Mouse (Mus musculus): Measurements from ENCODE around the gene Ubap1l. TPM values are rescaled to one million over a fixed set of nuclear protein-coding genes. Genes with fewer than 3 reads are reported as not detected.

Ubap1l gene
- total and polyA plus RNA-seq, 3 experiments, result 0.18 TPM; not detected in 1

DNA sequence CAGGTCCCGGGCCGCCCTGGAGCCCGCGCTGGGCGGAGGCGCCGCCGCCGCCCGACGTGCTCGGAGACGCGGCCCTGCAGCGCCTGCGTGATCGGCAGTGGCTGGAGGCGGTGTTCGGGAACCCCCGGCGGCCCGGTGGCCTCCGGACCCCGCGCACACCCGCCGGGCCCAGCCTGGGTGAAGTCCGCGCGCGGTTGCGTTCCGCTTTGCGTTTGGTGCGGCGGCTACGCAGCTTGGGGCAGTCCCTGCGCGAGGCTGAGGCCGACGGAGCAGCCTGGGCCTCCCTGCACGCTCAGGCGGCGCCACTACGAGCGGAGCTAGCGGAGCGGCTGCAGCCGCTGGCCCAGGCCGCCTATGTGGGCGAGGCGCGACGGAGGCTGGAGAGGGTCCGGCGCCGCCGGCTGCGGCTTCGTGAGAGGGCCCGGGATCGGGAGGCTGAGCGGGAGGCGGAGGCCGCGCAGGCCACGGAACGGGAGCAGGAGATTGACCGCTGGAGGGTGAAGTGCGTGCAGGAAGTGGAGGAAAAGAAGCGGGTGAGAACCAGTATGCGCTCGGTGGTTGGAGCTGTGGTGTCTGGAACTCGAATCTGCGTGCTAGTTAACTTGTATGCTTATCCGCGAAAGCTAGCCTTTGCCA lies 14.2 kb upstream of the Ubap1l start:
- Histone ChIP-seq H3K27me3 (ENCODE audit: control insufficient read depth, insufficient read depth, low read length) (no peaks in the 10 kb centered on the region), H3K36me3 (ENCODE audit: control insufficient read depth, insufficient read depth, low read length) (peaks cover 6% of the 10 kb centered on the region), H3K27ac (peak overlapping the region; percentile 91), H3K4me3 (peak overlapping the region; percentile 80), H3K9ac (ENCODE audit: low read depth, low read length) (peak overlapping the region; percentile 99), H3K79me2 (replicated peaks; ENCODE audit: control insufficient read depth, insufficient read depth, low read length) (peaks cover 2% of the 10 kb centered on the region; the same call in 1 of the 2 replicates), H3K4me1 (ENCODE audit: control insufficient read depth, insufficient read depth, low read length) (peaks cover 6% of the 10 kb centered on the region)
- under 1% methylated on average over 77 of the region's 77 CpGs for WGBS
- TF ChIP-seq CTCF (IDR thresholded peaks at IDR 0.05) (no peak), POLR2A (IDR thresholded peaks at IDR 0.05; ENCODE audit: insufficient read depth, low read depth, low read length) (no peak), EP300 (IDR thresholded peaks at IDR 0.05; ENCODE audit: insufficient read depth, low read depth, low read length) (no peak)
- intact Hi-C loops (cut with DNase I), result loop anchor here (5.0 kb wide), 1 partner anchor 54 kb away; the partner anchor contains the start of gene Clpx
- DNase-seq, result peak; percentile 60 to 63

DNA sequence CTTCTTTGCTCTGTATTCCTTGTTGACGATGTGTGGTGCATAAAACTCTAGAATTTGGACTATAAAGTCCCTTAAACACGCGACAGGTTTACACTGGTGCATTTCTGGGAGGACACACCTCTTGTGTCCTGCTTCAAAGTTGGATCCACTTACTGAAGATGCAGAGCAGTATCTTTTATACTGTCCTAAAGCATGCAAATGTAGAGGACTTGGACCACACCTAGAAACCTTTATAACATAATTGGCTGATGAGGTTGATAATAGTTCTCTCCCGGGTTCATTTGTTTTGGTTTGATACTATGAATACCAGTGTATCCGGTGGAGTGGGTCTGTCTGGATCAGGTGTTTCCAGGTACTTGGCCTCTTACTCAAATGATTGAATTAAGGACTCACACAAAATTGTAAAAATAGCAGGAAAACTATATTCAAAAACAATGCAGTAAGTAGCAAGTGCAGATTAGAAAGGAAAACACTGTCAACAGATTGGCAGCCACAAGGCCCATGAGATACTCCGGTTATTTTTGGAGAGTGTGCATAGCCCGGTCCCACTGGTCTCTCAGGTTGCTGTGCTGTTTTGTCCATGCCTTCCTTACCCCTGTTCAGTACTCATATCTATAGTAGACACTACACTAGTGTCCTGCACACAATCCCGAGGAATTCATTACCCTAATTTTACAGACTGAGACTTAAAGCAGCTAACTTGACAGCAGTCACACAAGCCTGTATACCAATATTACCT lies 13.6 kb upstream of the Ubap1l start:
- Histone ChIP-seq H3K36me3 (ENCODE audit: control insufficient read depth, insufficient read depth, low read length) (peaks cover 6% of the 10 kb centered on the region), H3K4me3 (peak overlapping the region; percentile 80), H3K9ac (ENCODE audit: low read depth, low read length) (peak overlapping the region; percentile 99), H3K4me1 (ENCODE audit: control insufficient read depth, insufficient read depth, low read length) (peaks cover 6% of the 10 kb centered on the region), H3K27ac (peak overlapping the region; percentile 91), H3K79me2 (replicated peaks; ENCODE audit: control insufficient read depth, insufficient read depth, low read length) (peaks cover 2% of the 10 kb centered on the region; the same call in 1 of the 2 replicates), H3K27me3 (ENCODE audit: control insufficient read depth, insufficient read depth, low read length) (no peaks in the 10 kb centered on the region)
- WGBS, result 8% methylated on average over 8 of the region's 8 CpGs
- no peak for TF ChIP-seq CTCF (IDR thresholded peaks at IDR 0.05)
- no peak for TF ChIP-seq EP300 (IDR thresholded peaks at IDR 0.05; ENCODE audit: insufficient read depth, low read depth, low read length)
- no peak for TF ChIP-seq POLR2A (IDR thresholded peaks at IDR 0.05; ENCODE audit: insufficient read depth, low read depth, low read length)
- intact Hi-C loops (cut with DNase I), result loop anchor here (5.0 kb wide), 1 partner anchor 55 kb away; the partner anchor contains the start of gene Clpx
- no peak for DNase-seq

DNA sequence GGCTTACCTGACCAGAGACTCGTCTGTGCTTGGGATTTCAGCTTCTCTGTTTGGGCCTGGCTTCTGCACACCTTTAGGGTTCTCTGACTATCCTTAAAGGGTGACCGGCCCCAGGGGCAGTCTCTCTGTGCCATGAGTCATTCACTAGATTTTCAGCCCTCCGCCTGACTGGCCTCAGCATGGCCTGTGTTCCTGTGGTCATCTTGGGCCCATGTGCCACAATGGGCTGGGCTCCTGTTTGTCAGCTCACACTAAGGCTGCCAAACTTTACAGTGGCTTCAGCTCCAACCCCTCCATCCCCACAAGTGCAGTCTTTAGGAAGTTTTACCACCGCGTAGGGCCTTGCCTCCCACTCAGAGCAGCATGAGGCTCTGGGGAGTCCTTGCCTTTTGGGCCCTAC lies 7.6 kb upstream of the Ubap1l start:
- Histone ChIP-seq H3K9ac (ENCODE audit: low read depth, low read length) (no peak overlapping the region), H3K27me3 (ENCODE audit: control insufficient read depth, insufficient read depth, low read length) (no peaks in the 10 kb centered on the region), H3K4me1 (ENCODE audit: control insufficient read depth, insufficient read depth, low read length) (peaks cover 2% of the 10 kb centered on the region), H3K27ac (no peak overlapping the region), H3K36me3 (ENCODE audit: control insufficient read depth, insufficient read depth, low read length) (peaks cover 7% of the 10 kb centered on the region; the same call in 1 of the 2 replicates), H3K4me3 (no peak overlapping the region), H3K79me2 (replicated peaks; ENCODE audit: control insufficient read depth, insufficient read depth, low read length) (0 out of 2 replicates have a peak, but pooled peaks cover 2% of the 10 kb centered on the region)
- 73% methylated on average over 5 of the region's 5 CpGs for WGBS
- no peak for TF ChIP-seq CTCF (IDR thresholded peaks at IDR 0.05)
- no peak for TF ChIP-seq POLR2A (IDR thresholded peaks at IDR 0.05; ENCODE audit: insufficient read depth, low read depth, low read length)
- no peak for TF ChIP-seq EP300 (IDR thresholded peaks at IDR 0.05; ENCODE audit: insufficient read depth, low read depth, low read length)
- no peak for DNase-seq
- intact Hi-C loops (cut with DNase I), result no loop called here

DNA sequence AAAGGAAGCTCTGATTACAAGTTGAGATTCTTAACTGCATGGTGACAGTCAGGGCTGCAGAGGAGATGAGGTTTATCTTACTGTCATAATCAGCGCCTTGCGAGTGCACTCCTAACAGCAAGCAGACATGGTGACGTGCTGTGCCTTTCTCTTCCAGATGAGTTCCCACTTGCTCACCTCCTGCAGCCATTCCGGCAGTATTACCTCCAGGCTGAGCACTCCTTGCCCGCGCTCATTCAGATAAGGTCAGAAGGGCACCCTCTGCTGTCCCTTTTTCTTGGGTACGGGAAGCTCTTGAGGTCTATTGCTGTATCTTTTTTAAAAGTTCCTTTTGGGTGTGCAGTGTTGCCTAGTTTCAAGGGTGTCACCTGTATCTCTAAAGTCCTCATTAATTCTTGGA lies 4.3 kb upstream of the Ubap1l start:
- no peaks in the 10 kb centered on the region for H3K79me2 ChIP-seq (replicated peaks; ENCODE audit: control insufficient read depth, insufficient read depth, low read length)
- WGBS, result 86% methylated on average over 7 of the region's 7 CpGs
- peaks cover 13% of the 10 kb centered on the region for H3K36me3 ChIP-seq (ENCODE audit: control insufficient read depth, insufficient read depth, low read length)
- H3K9ac ChIP-seq (ENCODE audit: low read depth, low read length), result no peak overlapping the region
- H3K4me3 ChIP-seq, result no peak overlapping the region
- no peak overlapping the region for H3K27ac ChIP-seq
- DNase-seq, result no peak
- intact Hi-C loops (cut with DNase I), result no loop called here
- H3K4me1 ChIP-seq (ENCODE audit: control insufficient read depth, insufficient read depth, low read length), result peaks cover 2% of the 10 kb centered on the region; the same call in 1 of the 2 replicates
- H3K27me3 ChIP-seq (ENCODE audit: control insufficient read depth, insufficient read depth, low read length), result no peaks in the 10 kb centered on the region
- TF ChIP-seq EP300 (IDR thresholded peaks at IDR 0.05; ENCODE audit: insufficient read depth, low read depth, low read length) (no peak), POLR2A (IDR thresholded peaks at IDR 0.05; ENCODE audit: insufficient read depth, low read depth, low read length) (no peak), CTCF (IDR thresholded peaks at IDR 0.05) (no peak)

DNA sequence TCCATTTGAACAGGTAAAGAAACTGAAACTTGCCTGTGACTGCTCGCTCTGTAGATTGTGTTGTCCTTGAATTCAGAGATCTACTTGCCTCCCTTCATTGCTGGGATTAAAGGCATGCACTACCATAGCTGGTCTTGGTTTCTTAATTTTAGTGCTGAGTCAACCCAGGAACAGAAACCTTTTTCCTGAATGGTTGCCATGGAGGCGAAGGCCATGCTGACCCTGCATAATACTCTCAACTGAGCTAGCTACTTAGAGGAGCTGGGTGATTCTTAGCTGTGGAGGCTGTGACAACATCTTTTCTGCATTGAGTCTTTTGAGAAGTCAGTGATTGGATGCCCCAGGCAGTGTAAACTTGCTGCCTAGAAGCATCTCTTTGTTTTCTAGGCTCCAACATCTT lies 3.9 kb upstream of the Ubap1l start:
- no peak overlapping the region for H3K27ac ChIP-seq
- TF ChIP-seq CTCF (IDR thresholded peaks at IDR 0.05) (no peak), EP300 (IDR thresholded peaks at IDR 0.05; ENCODE audit: insufficient read depth, low read depth, low read length) (no peak), POLR2A (IDR thresholded peaks at IDR 0.05; ENCODE audit: insufficient read depth, low read depth, low read length) (no peak)
- intact Hi-C loops (cut with DNase I), result no loop called here
- no peaks in the 10 kb centered on the region for H3K79me2 ChIP-seq (replicated peaks; ENCODE audit: control insufficient read depth, insufficient read depth, low read length)
- H3K9ac ChIP-seq (ENCODE audit: low read depth, low read length), result no peak overlapping the region
- no peak for DNase-seq
- H3K4me1 ChIP-seq (ENCODE audit: control insufficient read depth, insufficient read depth, low read length), result peaks cover 2% of the 10 kb centered on the region; the same call in 1 of the 2 replicates
- 78% methylated on average over 2 of the region's 2 CpGs for WGBS
- H3K4me3 ChIP-seq, result no peak overlapping the region
- no peaks in the 10 kb centered on the region for H3K27me3 ChIP-seq (ENCODE audit: control insufficient read depth, insufficient read depth, low read length)
- peaks cover 13% of the 10 kb centered on the region for H3K36me3 ChIP-seq (ENCODE audit: control insufficient read depth, insufficient read depth, low read length)
